Mouse (Mus musculus): Measurements from ENCODE around the gene Grap.

DNA sequence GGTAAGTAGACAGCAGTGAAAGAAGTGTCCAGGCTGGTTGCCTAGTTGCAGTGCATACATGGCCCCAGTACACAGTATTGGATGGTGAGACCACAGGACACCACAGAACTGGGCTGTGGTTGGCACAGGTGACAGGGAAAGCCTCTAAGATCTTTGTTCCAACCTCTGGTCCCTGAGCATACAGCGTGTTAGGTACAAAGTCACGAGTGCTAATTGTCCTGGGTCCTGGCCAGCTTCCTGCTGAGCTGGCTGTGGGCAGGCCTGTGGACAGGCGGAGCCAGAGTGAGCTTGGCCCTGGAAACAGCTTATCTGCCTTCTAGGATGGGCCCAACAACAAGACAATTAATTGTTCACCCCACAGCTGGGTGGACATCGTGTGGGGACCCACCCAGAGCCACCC lies 46.9 kb downstream of the Grap start:
- TF ChIP-seq POLR2A (IDR thresholded peaks at IDR 0.05; ENCODE audit: low read depth, low read length) (no peak; the same call in 1 of the 2 replicates), CTCF (IDR thresholded peaks at IDR 0.05; ENCODE audit: extremely low read depth, insufficient read length, insufficient replicate concordance, low read depth, low read length) (no peak)
